Mouse (Mus musculus): ENCODE results near the gene Siglece. TPM values are rescaled to one million over a fixed set of nuclear protein-coding genes. Genes with fewer than 3 reads are reported as not detected.
A peak's percentile ranks its signal among the peaks of the same experiment; 100 is the strongest.
"Not testable (repeated sequence)": the region's sequence is repeated elsewhere in the genome, so short reads cannot be mapped to it uniquely, and the experiment has no call there.

Siglece gene
- polyA plus RNA-seq, 1 experiment from 2014 or later = 1.3 TPM

DNA sequence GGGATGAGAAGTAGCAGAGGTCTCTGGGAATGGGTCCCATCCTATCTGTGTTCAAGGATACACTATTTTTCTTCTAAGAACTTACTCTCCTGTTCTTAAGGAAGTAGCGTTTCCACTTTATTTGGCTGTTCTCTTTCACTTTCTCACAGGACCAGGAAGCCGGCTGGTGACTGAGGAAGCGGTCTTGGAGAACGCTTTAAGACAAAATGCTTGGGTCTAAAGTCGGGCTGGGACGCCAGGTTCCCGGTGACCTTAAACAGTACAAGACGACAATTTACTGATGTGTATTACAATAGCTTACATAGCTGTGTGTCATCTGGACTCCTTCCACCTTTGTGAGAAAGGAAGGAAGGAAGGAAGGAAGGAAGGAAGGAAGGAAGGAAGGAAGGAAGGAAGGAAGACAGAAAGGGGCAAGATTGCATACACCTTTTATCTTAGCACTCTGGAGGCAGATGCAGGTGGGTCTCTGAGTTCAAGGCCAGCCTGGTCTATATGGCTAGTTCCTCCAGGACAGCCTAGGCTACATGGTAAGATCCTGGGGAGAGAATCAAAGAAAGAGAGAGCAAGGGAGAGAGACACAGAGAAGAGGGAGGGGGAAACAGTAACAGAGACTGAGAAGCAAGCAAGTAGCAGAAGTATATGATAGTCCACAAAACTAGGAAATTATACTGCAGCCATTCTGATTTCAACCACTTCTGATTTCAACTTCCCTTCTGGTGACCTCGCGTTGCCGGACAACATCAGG is 11.3 kb upstream of the Siglece start:
- H3K4me1 ChIP-seq (ENCODE audit: insufficient read depth, low read length) = peaks cover 8% of the 10 kb centered on the region
- peak overlapping the region; percentile 67 for H3K4me3 ChIP-seq (ENCODE audit: low read length)
- H3K36me3 ChIP-seq (ENCODE audit: insufficient read depth, low read length) = peaks cover 25% of the 10 kb centered on the region
- H3K27me3 ChIP-seq (ENCODE audit: insufficient read depth, low read length) = no peaks in the 10 kb centered on the region
- H3K9ac ChIP-seq (replicated peaks; ENCODE audit: low read length) = peak overlapping the region; percentile 61
- no peak overlapping the region for H3K27ac ChIP-seq (ENCODE audit: low read length)
- ATAC-seq (ENCODE audit: low FRiP score, low TSS enrichment) = peak; percentile 50
- H3K9me3 ChIP-seq (ENCODE audit: low read length) = 0 out of 2 replicates have a peak, but pooled peaks cover under 1% of the 10 kb centered on the region
- H3K4me2 ChIP-seq (replicated peaks; ENCODE audit: low read depth, low read length) = peak overlapping the region; percentile 46
- 71% methylated on average over 11 of the region's 11 CpGs for WGBS

DNA sequence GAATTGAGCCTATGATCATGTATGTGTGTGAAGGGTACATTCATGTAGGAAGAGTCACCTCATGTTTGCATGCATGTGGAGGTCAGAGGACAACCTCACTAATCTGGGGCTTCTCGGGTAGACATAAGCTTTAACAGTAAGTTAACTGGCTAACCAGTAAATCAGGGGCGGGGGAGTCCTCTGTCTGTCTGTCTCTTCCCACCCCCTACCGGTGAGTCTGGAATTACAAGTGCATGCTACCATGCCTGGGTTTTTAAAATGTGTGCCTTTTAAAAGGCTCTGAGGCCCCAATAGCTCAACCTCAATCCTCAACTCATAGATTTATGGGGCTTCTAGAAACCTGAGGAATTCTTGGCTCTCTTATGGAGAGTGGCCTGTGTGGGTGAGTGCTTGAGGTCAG is 8.6 kb upstream of the Siglece start:
- H3K27ac ChIP-seq (ENCODE audit: low read length) = no peak overlapping the region
- H3K4me3 ChIP-seq (ENCODE audit: low read length) = no peak overlapping the region
- H3K4me1 ChIP-seq (ENCODE audit: insufficient read depth, low read length) = peaks cover 8% of the 10 kb centered on the region
- no peaks in the 10 kb centered on the region for H3K27me3 ChIP-seq (ENCODE audit: insufficient read depth, low read length)
- H3K4me2 ChIP-seq (replicated peaks; ENCODE audit: low read depth, low read length) = no peak overlapping the region
- H3K9ac ChIP-seq (replicated peaks; ENCODE audit: low read length) = no peak overlapping the region
- H3K36me3 ChIP-seq (ENCODE audit: insufficient read depth, low read length) = no peaks in the 10 kb centered on the region
- no peaks in the 10 kb centered on the region for H3K9me3 ChIP-seq (ENCODE audit: low read length)
- WGBS = 16% methylated on average over 3 of the region's 3 CpGs
- no peak for ATAC-seq (ENCODE audit: low FRiP score, low TSS enrichment)

DNA sequence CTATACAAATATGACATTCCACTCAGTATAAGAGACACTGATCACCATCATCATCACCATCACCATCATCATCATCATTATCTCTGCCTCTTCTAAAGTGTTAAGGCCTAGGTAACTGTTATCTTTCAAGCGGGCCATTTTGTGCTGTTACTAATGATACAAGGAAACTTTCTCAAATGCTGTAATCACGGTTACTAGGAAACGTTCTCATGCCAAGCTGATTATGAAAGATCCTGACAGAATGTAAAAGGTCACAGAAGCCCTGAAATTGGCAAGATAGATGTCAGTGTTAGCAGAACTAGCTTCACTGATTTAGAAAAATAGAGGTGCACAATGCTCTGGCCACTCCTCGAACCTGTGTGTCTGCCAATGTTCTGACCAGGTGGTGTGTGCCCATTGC is 7.3 kb upstream of the Siglece start:
- not testable (repeated sequence) for H3K27me3 ChIP-seq (ENCODE audit: insufficient read depth, low read length); H3K4me2 ChIP-seq (replicated peaks; ENCODE audit: low read depth, low read length); H3K9me3 ChIP-seq (ENCODE audit: low read length); H3K4me3 ChIP-seq (ENCODE audit: low read length); H3K4me1 ChIP-seq (ENCODE audit: insufficient read depth, low read length); ATAC-seq (ENCODE audit: low FRiP score, low TSS enrichment); H3K27ac ChIP-seq (ENCODE audit: low read length); H3K9ac ChIP-seq (replicated peaks; ENCODE audit: low read length); H3K36me3 ChIP-seq (ENCODE audit: insufficient read depth, low read length)
- WGBS = 88% methylated on average over 4 of the region's 4 CpGs

DNA sequence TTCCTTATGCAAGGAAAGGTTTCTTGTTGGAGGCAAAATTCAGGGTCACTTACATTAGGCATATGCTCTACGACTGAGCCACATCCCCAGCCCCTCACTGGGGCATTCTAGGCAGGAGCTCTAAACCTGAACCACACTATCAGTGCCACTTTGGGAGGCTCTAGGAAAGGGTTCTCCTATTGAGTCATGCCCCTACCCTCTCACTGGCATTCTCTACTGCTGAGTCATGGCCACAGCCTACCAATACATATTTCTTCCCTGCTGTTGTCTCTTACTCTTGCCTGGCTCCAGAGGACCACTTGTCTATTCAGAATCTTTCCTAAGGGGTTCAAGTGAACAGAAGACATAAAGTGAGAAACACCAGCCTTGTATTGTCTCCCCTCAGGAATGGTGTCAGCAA is 2.8 kb upstream of the Siglece start:
- H3K36me3 ChIP-seq (ENCODE audit: insufficient read depth, low read length) = no peaks in the 10 kb centered on the region
- H3K4me3 ChIP-seq (ENCODE audit: low read length) = no peak overlapping the region
- no peak overlapping the region for H3K9ac ChIP-seq (replicated peaks; ENCODE audit: low read length)
- no peak overlapping the region for H3K4me2 ChIP-seq (replicated peaks; ENCODE audit: low read depth, low read length)
- 91% methylated on average over 1 of the region's 1 CpGs for WGBS
- no peak overlapping the region for H3K27ac ChIP-seq (ENCODE audit: low read length)
- ATAC-seq (ENCODE audit: low FRiP score, low TSS enrichment) = no peak
- H3K9me3 ChIP-seq (ENCODE audit: low read length) = no peaks in the 10 kb centered on the region
- H3K27me3 ChIP-seq (ENCODE audit: insufficient read depth, low read length) = no peaks in the 10 kb centered on the region
- no peaks in the 10 kb centered on the region for H3K4me1 ChIP-seq (ENCODE audit: insufficient read depth, low read length)

DNA sequence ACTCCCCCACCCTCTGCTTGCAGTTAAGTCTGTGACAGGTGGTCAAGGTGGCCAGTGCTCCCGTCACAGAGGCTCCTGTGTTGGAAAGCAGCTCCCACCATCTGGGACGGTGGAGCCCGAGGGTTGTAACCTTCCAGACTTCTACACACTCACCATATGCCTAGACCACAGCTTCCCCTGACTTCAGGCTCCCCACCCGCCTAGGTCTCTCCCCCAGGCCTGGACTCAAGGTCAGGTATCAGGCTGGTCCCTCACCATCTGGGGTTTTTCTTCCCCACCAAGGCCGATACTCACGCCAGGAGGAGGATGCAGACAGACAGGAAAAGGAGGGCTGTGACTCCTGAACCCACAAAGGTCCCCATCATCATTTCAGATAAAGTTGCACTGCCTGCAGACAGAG is 3.7 kb downstream of the Siglece start:
- no peak for ATAC-seq (ENCODE audit: low FRiP score, low TSS enrichment)
- no peaks in the 10 kb centered on the region for H3K4me1 ChIP-seq (ENCODE audit: insufficient read depth, low read length)
- WGBS = 39% methylated on average over 6 of the region's 6 CpGs

DNA sequence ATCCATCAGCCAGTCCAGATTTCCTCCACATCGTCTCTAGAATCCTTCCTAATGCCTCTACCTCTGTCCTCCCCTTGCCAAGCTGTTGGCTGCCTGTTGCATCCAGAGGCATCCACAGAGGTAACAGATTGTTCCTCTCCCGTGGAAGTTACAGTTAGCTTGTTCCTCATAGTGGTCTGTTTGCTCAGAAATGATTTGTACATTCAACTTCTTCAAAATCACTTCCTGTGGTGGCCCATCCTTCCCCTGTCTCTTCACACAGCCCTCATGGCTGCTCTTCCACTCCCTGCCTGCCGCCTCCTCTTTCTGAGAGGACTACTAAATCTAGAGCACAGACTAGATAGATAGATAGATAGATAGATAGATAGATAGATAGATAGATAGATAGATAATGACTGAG is 5.4 kb downstream of the Siglece start:
- no peaks in the 10 kb centered on the region for H3K27me3 ChIP-seq (ENCODE audit: insufficient read depth, low read length)
- H3K4me1 ChIP-seq (ENCODE audit: insufficient read depth, low read length) = no peaks in the 10 kb centered on the region
- ATAC-seq (ENCODE audit: low FRiP score, low TSS enrichment) = no peak
- no peaks in the 10 kb centered on the region for H3K9me3 ChIP-seq (ENCODE audit: low read length)
- H3K4me2 ChIP-seq (replicated peaks; ENCODE audit: low read depth, low read length) = no peak overlapping the region
- H3K9ac ChIP-seq (replicated peaks; ENCODE audit: low read length) = no peak overlapping the region
- no peaks in the 10 kb centered on the region for H3K36me3 ChIP-seq (ENCODE audit: insufficient read depth, low read length)
- no peak overlapping the region for H3K27ac ChIP-seq (ENCODE audit: low read length)
- H3K4me3 ChIP-seq (ENCODE audit: low read length) = no peak overlapping the region
- WGBS = 85% methylated on average over 3 of the region's 3 CpGs

More for the DNA sequence above, 3.7 kb downstream of the Siglece start:
- no peaks in the 10 kb centered on the region for H3K27me3 ChIP-seq (ENCODE audit: insufficient read depth, low read length)
- H3K36me3 ChIP-seq (ENCODE audit: insufficient read depth, low read length) = no peaks in the 10 kb centered on the region
- H3K9me3 ChIP-seq (ENCODE audit: low read length) = no peaks in the 10 kb centered on the region
- H3K9ac ChIP-seq (replicated peaks; ENCODE audit: low read length) = no peak overlapping the region
- no peak overlapping the region for H3K4me2 ChIP-seq (replicated peaks; ENCODE audit: low read depth, low read length)
- H3K27ac ChIP-seq (ENCODE audit: low read length) = no peak overlapping the region
- no peak overlapping the region for H3K4me3 ChIP-seq (ENCODE audit: low read length)

DNA sequence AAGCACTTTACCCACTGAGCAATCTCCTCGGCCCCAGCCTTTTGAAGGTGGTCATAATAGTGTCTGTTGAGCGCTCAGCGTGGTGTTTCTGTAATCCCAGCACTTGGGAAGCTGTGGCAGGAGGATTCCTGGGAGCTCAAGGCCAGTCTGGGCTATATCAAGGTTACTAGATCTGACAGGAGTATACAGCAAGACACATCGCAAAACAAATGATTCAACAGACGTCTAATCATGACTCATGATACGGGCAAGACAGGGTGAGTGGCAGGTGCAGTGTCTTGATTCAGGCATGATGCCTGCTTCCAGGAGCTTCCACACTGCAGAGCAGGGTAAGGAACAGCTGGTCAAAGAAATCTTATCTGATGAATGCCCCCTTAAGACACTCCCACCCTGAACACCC is 7.3 kb downstream of the Siglece start:
- Histone ChIP-seq H3K27ac (ENCODE audit: low read length) (no peak overlapping the region), H3K27me3 (ENCODE audit: insufficient read depth, low read length) (no peaks in the 10 kb centered on the region), H3K36me3 (ENCODE audit: insufficient read depth, low read length) (no peaks in the 10 kb centered on the region), H3K9me3 (ENCODE audit: low read length) (no peaks in the 10 kb centered on the region), H3K4me1 (ENCODE audit: insufficient read depth, low read length) (no peaks in the 10 kb centered on the region), H3K9ac (replicated peaks; ENCODE audit: low read length) (no peak overlapping the region), H3K4me3 (ENCODE audit: low read length) (no peak overlapping the region), H3K4me2 (replicated peaks; ENCODE audit: low read depth, low read length) (no peak overlapping the region)
- no peak for ATAC-seq (ENCODE audit: low FRiP score, low TSS enrichment)
- WGBS = 85% methylated on average over 6 of the region's 6 CpGs

DNA sequence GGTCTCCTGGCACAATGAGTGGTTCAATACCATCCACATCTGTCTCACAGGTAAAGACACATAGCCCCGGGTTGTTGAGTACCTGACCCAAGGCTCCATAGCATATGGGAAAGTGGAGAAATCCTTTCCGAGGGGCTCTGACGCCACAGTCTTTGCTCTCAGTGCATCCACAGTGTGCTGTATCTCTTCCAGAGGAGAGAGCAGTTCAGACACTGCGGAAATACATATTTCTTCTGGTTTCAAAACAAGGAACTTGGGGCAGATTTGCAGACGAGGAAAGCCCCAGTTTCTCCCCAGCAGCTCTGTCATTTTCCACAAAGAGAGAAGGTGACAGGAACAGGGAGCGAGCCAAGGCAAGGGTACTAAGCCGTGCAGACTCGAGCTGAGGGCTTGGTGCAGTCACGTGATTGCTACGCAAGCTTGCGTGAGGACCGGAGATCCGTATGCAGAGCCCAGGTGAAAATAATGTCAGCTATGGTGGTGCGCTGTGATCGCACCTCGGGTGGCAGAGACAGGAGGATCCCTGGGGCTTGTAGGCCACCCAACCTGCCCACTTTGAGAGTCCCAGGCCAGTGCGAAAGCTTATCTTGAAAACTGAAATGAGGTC is 16.8 kb downstream of the Siglece start:
- no peak for ATAC-seq (ENCODE audit: low FRiP score, low TSS enrichment)
- 85% methylated on average over 17 of the region's 17 CpGs for WGBS
- Histone ChIP-seq H3K36me3 (ENCODE audit: insufficient read depth, low read length) (no peaks in the 10 kb centered on the region), H3K27ac (ENCODE audit: low read length) (no peak overlapping the region), H3K4me2 (replicated peaks; ENCODE audit: low read depth, low read length) (no peak overlapping the region), H3K9ac (replicated peaks; ENCODE audit: low read length) (no peak overlapping the region), H3K4me3 (ENCODE audit: low read length) (no peak overlapping the region), H3K4me1 (ENCODE audit: insufficient read depth, low read length) (no peaks in the 10 kb centered on the region), H3K9me3 (ENCODE audit: low read length) (no peaks in the 10 kb centered on the region), H3K27me3 (ENCODE audit: insufficient read depth, low read length) (no peaks in the 10 kb centered on the region)

DNA sequence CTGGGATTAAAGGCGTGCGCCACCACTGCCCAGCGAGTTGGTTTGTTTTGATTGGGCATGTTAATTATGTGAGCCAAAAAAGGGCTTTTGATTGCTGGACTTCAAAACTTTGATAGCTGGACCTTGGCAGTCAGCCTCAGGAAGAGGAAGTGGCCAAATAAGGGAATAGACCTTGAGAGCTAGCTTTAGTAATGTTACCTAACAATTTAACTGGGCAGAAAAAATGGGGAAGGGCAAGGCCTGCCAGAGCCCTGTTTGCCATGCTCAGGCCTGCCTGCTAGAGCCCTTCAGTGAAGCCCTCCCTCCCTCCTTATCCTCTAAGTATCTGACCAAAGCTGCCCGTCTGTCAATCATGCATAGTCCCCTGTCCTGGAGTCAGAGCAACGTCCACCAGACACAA is 17.4 kb downstream of the Siglece start:
- H3K9ac ChIP-seq (replicated peaks; ENCODE audit: low read length) = no peak overlapping the region
- H3K27ac ChIP-seq (ENCODE audit: low read length) = no peak overlapping the region
- H3K27me3 ChIP-seq (ENCODE audit: insufficient read depth, low read length) = no peaks in the 10 kb centered on the region
- H3K4me1 ChIP-seq (ENCODE audit: insufficient read depth, low read length) = no peaks in the 10 kb centered on the region
- ATAC-seq (ENCODE audit: low FRiP score, low TSS enrichment) = no peak
- no peaks in the 10 kb centered on the region for H3K9me3 ChIP-seq (ENCODE audit: low read length)
- H3K4me3 ChIP-seq (ENCODE audit: low read length) = no peak overlapping the region
- H3K4me2 ChIP-seq (replicated peaks; ENCODE audit: low read depth, low read length) = no peak overlapping the region
- 82% methylated on average over 5 of the region's 5 CpGs for WGBS
- no peaks in the 10 kb centered on the region for H3K36me3 ChIP-seq (ENCODE audit: insufficient read depth, low read length)

DNA sequence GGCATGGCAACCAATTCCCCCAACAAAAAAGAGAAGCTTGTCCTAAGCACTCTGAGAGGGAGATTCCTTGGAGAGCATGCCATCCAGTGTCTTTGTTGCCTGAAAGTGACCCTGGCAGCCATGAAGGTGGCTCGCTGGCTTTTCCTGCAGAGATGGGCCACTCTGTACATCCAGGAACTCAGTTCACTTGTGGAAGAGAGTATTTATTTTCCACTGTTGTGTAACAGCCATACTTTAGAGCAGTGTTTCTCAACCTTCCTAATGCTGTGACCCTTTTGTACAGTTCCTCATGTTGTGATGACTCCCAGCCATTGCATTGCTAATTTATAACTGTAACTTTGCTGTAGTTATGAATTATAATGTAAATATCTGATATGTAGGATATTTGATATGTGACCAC is 22.8 kb downstream of the Siglece start:
- H3K4me2 ChIP-seq (replicated peaks; ENCODE audit: low read depth, low read length) = no peak overlapping the region
- no peak overlapping the region for H3K9ac ChIP-seq (replicated peaks; ENCODE audit: low read length)
- no peak overlapping the region for H3K4me3 ChIP-seq (ENCODE audit: low read length)
- no peak for ATAC-seq (ENCODE audit: low FRiP score, low TSS enrichment)
- 76% methylated on average over 1 of the region's 1 CpGs for WGBS
- no peaks in the 10 kb centered on the region for H3K36me3 ChIP-seq (ENCODE audit: insufficient read depth, low read length)
- H3K27ac ChIP-seq (ENCODE audit: low read length) = no peak overlapping the region
- no peaks in the 10 kb centered on the region for H3K9me3 ChIP-seq (ENCODE audit: low read length)
- no peaks in the 10 kb centered on the region for H3K4me1 ChIP-seq (ENCODE audit: insufficient read depth, low read length)
- H3K27me3 ChIP-seq (ENCODE audit: insufficient read depth, low read length) = no peaks in the 10 kb centered on the region

Data from kidney, embryonic 16.5 days (tissue).